Mouse (Mus musculus) erythroid progenitor cell, adult 5-6 weeks (primary cell): Measurements from ENCODE around the gene Gdpgp1. TPM values are rescaled to one million over a fixed set of nuclear protein-coding genes. Genes with fewer than 3 reads are reported as not detected.

Source experiments
- ATAC-seq: replicated peaks from 2 replicates; pipeline ENCODE4 v1.8.0; 2016; ENCODE audit warnings: moderate number of reproducible peaks, mild to moderate bottlenecking, moderate TSS enrichment, inconsistent platforms; ENCODE audit not compliant: poor library complexity, low FRiP score, severe bottlenecking
- total RNA-seq, 2 experiments: library from RNA; stranded (forward) in 1 of 2; stranded (reverse) in 1 of 2; fragments of 150-400 nt in 1 of 2; fragments of 186-747, 209-891 nt in 1 of 2; gene quantifications; 2 replicates each; pipeline versions ENCODE4 v1.2.3 to v1.2.4; 2015 to 2017; ENCODE audit warnings: low replicate concordance in 2 of 2

The Gdpgp1 gene
- 1.3 and 5.4 TPM in 2 replicates for total RNA-seq (2015; ENCODE audit: low replicate concordance)
- total RNA-seq (2017; ENCODE audit: low replicate concordance) = 0.08 and 0.64 TPM in 2 replicates

DNA sequence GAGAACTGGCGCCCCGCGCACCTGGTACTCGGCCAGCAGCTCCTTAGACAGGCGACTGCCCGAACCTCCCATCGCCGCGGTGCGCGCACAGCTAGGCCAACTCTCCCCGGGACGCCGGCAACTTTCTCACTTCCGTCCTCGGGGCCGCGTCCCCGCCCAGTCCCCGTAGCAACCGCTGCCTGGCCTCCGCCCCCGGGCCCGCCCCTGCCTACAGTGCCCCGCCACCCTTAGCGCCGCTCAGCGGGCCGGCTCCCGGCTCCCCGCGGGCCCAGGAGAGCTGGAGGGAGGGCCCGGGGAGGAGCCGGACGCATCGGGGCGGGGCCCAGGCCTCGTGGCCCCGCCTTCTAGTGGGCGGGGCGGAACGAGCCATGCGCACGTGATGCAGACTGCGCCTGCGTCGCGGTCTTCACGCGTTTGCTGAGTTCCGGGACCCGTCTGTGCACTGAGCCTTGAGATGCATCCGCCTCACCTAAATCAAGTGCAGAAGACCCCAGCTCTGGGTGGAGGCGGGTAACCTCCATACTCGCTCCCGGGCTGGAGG lies at the start of gene Gdpgp1, which contains the start of gene Cib1:
Gene Gdpgp1 (plus strand): TSS at position 377 of the 541 bp plus-strand sequence.
Gene Cib1 (minus strand): TSS at position 325 of the 541 bp plus-strand sequence.
- peak; percentile 93 for ATAC-seq

- ATAC-seq = no peak
These were observed 49.2 kb upstream of the Gdpgp1 start for GRCm38 (mm10) chr7:80183466-80183865.

DNA sequence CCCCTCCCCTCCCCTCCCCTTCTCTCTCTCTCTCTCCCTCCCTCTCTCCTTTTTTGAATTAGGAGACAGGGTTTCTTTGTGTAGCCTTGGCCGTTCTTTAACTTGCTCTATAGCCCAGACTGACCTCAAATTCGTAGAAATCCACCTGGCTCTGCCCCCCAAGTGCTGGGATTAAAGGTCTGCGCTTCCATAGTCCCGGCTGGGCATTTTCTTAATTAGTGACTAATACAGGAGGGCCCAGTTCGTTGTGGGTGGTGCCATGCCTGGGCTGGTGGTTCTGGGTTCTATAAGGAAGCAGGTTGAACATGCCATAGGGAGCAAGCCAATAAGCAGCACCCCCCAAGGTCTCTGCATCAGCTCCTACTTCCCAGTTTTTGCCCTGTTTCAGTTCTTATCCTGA lies 48.7 kb upstream of the Gdpgp1 start:
- ATAC-seq = no peak

DNA sequence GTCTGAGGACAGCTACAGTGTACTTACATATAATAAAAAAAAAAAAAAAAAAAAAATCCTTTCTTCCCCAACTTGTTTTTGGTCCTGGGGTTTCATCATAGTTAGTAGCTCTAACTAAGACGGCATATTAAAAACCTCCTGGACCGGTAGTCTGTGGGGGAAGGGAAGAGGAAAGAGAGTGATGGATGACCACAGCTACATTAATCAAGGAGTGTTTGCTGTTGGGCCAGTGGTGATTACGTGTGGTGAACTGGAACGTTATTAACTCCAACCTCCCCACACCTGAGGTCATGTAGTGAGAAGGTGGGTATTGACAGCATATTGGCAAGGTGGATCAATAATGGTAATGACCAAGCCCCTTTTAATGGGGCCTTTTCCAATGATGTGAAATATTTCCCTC lies 48.1 kb upstream of the Gdpgp1 start:
- no peak for ATAC-seq

- ATAC-seq = peak; percentile 53
These were observed 47.7 kb upstream of the Gdpgp1 start for GRCm38 (mm10) chr7:80184968-80185367.

DNA sequence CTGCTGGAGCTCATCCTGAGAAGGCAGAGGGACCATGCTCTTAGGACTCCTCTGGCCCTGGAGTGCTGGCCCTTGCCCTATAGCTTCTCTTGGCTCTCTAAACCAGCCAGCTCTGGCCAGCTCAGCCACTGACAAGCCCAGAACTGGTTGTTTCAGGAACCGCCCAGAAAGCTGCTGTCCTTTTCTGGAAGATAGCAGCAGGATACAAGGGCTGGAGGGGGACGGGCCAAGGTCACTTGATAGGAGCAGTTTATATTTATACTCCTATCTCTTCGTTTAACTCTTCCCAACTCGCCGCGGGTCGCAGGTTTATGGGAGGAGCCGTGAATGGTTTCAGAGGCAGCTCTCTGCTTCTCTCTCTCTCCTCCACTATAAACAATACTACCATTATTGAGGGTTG lies 46.6 kb upstream of the Gdpgp1 start:
- ATAC-seq = peak; percentile 81

DNA sequence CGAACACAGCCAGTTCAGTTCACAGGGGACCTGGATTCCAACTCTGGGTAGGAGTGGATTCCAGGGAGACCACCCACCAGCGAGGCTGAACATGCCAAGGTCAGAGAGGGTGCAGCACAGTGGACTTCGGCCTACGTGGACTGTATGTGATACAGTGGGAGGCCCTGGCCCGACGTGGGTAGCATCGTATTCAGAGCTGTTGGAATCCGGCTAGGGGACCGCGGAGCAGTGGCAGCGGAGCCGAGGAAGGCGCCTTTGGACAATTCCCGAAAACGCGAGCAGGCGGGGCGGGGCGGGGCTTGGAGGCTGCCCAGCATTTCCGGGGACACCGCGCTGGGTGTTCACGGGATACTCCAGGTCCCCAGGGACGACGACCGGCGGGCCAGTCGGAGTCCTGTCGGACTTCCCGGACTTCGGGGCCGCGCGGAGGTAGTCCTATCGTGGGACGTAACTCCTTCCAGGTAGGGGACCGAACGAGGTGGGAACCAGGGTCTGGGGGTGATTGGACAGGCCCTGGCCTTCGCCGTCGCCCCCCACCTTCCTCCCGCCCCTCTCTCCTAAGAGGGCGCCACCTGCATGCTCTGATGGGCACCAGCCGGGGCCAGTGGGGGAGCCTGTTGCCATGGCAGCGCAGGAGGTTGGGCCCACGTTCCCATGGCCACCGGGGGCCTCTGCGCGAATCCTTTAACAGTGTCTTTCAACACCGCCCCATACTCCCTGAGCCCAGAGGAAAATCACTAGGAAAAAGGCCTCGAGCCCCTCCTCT lies 46.0 kb upstream of the Gdpgp1 start, which contains the start of gene Sema4b:
Gene Sema4b (plus strand): TSS at position 311 of the 766 bp plus-strand sequence.
- ATAC-seq = peak; percentile 67

GRCm38 (mm10) chr7:80187501-80187900 lies 45.2 kb upstream of the Gdpgp1 start:
- no peak for ATAC-seq

- no peak for ATAC-seq
These were observed 44.0 kb upstream of the Gdpgp1 start for GRCm38 (mm10) chr7:80188579-80189125.

DNA sequence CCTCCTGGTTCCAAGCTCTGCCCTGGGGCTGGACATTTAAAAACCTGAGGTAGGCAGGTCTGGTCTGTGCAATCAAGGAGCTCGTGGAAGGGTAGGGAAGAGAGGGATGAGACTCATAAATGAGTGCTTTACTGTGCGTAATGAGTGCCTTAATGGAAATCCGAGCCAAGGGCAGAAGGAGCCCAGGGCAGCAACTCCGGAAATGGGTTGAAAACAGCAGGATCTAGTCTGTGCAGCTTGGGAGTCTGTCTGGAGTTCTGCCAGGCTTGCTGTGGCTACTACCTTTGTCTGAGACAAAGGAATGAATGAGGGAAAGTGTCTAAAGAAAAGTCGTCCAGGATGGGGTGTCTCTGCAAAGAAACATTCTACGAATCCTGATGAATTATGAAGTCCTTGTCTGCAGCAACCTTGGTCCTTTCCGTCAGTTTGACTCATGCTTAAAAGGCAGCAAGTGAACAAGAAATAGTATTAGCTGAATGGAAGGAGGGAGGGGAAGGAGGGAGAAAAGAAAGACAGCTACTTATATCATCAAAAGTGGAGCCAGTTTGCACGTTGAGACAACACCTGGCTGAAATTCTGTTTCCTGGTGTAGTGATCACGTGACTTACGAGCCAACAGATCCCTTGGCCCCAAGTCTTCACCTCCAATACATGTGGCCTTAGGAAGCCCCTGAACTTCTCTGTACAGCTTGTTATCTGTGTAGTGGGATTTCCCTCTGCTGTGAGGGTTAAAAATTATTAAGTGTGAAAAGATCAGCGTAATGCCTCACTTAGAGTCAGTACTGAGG lies 43.3 kb upstream of the Gdpgp1 start:
- no peak for ATAC-seq

DNA sequence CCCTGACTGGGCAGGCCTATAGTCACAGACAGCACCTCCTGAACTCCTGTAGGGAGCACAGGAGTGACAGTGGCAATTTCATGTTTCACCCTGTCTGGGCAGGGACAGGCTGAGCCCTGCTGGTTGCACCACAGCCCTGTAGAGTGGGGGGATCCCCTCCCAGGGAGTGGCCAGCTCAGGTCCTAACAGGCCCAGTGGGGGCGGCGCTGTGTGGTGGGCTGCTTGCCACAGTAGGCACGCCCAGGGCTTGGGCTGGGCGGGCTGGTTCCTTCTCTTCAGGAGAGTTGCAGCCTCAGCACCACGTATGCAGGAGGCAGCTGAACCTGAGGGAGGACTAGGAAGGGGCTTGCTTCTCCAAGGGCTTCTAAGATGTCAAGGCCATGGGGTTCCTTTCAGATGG lies 41.2 kb upstream of the Gdpgp1 start:
- peak; percentile 39 for ATAC-seq

- peak; percentile 85 for ATAC-seq
These were observed 40.2 kb upstream of the Gdpgp1 start for GRCm38 (mm10) chr7:80192226-80193061.

DNA sequence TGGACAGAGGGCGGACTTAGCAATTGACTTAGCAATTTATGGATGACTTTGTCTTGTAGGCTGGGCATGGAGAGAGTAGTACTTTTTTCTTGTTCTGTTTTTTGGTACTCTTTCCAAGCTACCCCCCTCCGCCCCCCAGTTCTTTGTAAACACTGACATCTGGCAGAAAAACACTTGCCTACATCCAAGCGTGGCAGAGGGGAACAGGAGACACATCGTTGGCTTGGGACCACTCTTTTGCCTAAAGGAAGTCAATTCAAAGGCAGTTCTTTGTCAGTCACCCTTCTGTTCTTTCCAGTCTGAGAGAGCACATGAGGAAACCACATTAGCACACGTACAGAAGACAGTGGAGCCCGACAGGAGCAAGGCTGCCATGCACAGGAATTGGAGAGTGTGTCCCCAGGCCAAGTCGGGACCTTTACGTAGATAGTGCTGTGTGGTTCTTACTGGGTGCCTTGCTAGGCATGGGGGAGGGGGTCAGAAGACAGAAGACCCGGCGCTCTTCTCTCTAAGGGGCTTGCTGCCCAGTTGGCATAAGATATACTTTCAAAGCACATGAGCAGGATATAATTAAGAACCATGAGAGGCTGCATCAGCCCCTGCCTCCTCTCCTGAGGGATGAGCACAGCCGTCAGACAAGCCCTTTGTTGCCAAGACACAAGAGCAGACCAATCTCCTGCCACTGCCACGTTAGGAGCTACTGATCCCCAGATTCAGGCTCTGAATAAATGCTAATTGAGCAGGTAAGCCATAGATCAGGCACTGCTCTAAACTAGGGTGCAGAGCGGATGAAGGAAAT lies 38.5 kb upstream of the Gdpgp1 start:
- ATAC-seq = no peak

GRCm38 (mm10) chr7:80195146-80195545 lies 37.5 kb upstream of the Gdpgp1 start:
- peak; percentile 44 for ATAC-seq

DNA sequence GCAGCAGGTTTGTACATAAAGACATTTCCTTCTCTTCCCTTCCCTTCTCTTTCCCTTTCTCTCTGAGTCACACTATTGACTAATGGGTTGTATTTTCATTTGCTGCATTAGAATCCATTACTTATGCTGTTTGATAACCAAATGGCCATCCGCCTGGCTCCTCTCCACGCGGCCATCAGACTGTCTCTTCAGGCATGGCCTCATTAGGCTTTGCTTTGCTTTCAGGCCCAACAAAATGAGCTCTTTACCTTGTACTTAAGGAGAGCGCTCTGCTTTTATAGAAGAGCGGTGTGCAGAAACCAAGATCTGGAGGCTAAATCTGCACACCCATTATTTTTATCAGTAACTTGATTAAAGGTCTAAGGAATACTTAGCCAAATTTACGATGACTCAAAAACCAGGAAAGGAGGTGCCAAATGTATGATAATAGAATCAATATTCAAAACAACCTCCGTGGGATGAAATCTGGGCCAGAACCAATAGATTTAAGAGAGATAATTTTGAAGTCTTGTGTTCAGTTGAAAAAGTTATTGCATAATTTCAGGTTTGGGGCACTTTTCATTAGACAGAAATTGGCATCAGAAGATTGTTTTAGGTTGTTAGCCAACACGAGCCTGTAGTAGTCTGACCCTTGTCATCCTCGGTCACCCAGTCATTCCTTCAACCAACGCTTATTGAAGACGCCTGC lies 36.9 kb upstream of the Gdpgp1 start:
- no peak for ATAC-seq

- ATAC-seq = 0 out of 2 replicates have a peak, but pooled peaks have one; percentile 16
These were observed 35.3 kb upstream of the Gdpgp1 start for GRCm38 (mm10) chr7:80197371-80197770.

- peak; percentile 55 for ATAC-seq
These were observed 34.5 kb upstream of the Gdpgp1 start for GRCm38 (mm10) chr7:80197941-80198778.
